17 mouse cellular contexts compared by ENCODE assay signal in genomic region chr12:68774800-68775199, GRCm38 (mm10).
DNase-seq lines count a peak whose midpoint lies in the region; ATAC-seq and TF ChIP-seq lines count a peak whose summit lies in the region.
"Had no signal": no experiment of that assay in that cellular context is flagged by ENCODE, and none has a peak within 500 bp of the region (broad histone marks: within the 10 kb centered on the region; RNA-seq: fewer than 3 reads in every experiment).

No protein-coding gene starts in this region.

- no peaks in the 10 kb centered on the region for H3K36me3 ChIP-seq in hindbrain, embryonic 15.5 days
- no peaks in the 10 kb centered on the region for H3K36me3 ChIP-seq in hindbrain, embryonic 14.5 days (replicated peaks; ENCODE audit: control insufficient read depth, insufficient read depth)
- H3K36me3 ChIP-seq in heart, adult 2 months (ENCODE audit: control insufficient read depth, insufficient read depth, low read length) = no peaks in the 10 kb centered on the region
- H3K36me3 ChIP-seq: hindbrain, embryonic 13.5 days; liver, embryonic 13.5 days; neural tube, embryonic 12.5 days had no signal

- H3K27me3 ChIP-seq in hindbrain, embryonic 15.5 days = no peaks in the 10 kb centered on the region
- no peaks in the 10 kb centered on the region for H3K27me3 ChIP-seq in hindbrain, embryonic 14.5 days (ENCODE audit: control insufficient read depth, insufficient read depth, low read length)
- no peaks in the 10 kb centered on the region for H3K27me3 ChIP-seq in heart, adult 2 months (ENCODE audit: control insufficient read depth, insufficient read depth, low read length)
- H3K27me3 ChIP-seq: hindbrain, embryonic 13.5 days; liver, embryonic 13.5 days; neural tube, embryonic 12.5 days had no signal

- TF ChIP-seq POLR2A in heart, adult 2 months (IDR thresholded peaks at IDR 0.05; ENCODE audit: insufficient read depth, low read depth, low read length) = no peak

- no peak overlapping the region for H3K27ac ChIP-seq in hindbrain, embryonic 15.5 days (replicated peaks)
- no peak overlapping the region for H3K27ac ChIP-seq in hindbrain, embryonic 14.5 days
- no peak overlapping the region for H3K27ac ChIP-seq in heart, adult 2 months
- H3K27ac ChIP-seq: hindbrain, embryonic 13.5 days; liver, embryonic 13.5 days; neural tube, embryonic 12.5 days had no signal

- 83% methylated on average over 8 of the region's 8 CpGs for WGBS in hindbrain, embryonic 15.5 days
- WGBS in hindbrain, embryonic 14.5 days = 83% methylated on average over 8 of the region's 8 CpGs
- 76% methylated on average over 8 of the region's 8 CpGs for WGBS in heart, adult 2 months

- no peak overlapping the region for H3K4me2 ChIP-seq in hindbrain, embryonic 15.5 days
- no peak overlapping the region for H3K4me2 ChIP-seq in hindbrain, embryonic 14.5 days (replicated peaks)
- H3K4me2 ChIP-seq: hindbrain, embryonic 13.5 days; liver, embryonic 13.5 days; neural tube, embryonic 12.5 days had no signal

- H3K4me1 ChIP-seq in hindbrain, embryonic 15.5 days (replicated peaks) = no peaks in the 10 kb centered on the region
- H3K4me1 ChIP-seq in hindbrain, embryonic 14.5 days (replicated peaks; ENCODE audit: control insufficient read depth, insufficient read depth, low read length) = no peaks in the 10 kb centered on the region; the same call in 1 of the 2 replicates
- H3K4me1 ChIP-seq in heart, adult 2 months (ENCODE audit: control insufficient read depth, insufficient read depth, low read length) = no peaks in the 10 kb centered on the region
- H3K4me1 ChIP-seq: hindbrain, embryonic 13.5 days; liver, embryonic 13.5 days; neural tube, embryonic 12.5 days had no signal

- H3K9ac ChIP-seq in hindbrain, embryonic 15.5 days = no peak overlapping the region
- no peak overlapping the region for H3K9ac ChIP-seq in hindbrain, embryonic 14.5 days
- no peak overlapping the region for H3K9ac ChIP-seq in heart, adult 2 months (ENCODE audit: low read depth, low read length)
- H3K9ac ChIP-seq: hindbrain, embryonic 13.5 days; liver, embryonic 13.5 days; neural tube, embryonic 12.5 days had no signal

- no peak for TF ChIP-seq CTCF in heart, adult 2 months (IDR thresholded peaks at IDR 0.05)

- TF ChIP-seq EP300 in heart, adult 2 months (IDR thresholded peaks at IDR 0.05; ENCODE audit: insufficient read depth, low read depth, low read length) = no peak

- intact Hi-C loops in heart, adult 2 months (cut with DNase I) = no loop called here

- no peaks in the 10 kb centered on the region for H3K79me2 ChIP-seq in heart, adult 2 months (replicated peaks; ENCODE audit: control insufficient read depth, insufficient read depth, low read length)

- H3K9me3 ChIP-seq in hindbrain, embryonic 15.5 days = no peaks in the 10 kb centered on the region
- H3K9me3 ChIP-seq in hindbrain, embryonic 14.5 days (ENCODE audit: control insufficient read depth, low read length) = no peaks in the 10 kb centered on the region
- H3K9me3 ChIP-seq: hindbrain, embryonic 13.5 days; liver, embryonic 13.5 days; neural tube, embryonic 12.5 days had no signal

- ATAC-seq in hindbrain, embryonic 15.5 days (ENCODE audit: low FRiP score, low read depth) = peak; percentile 51; the same call in 1 of the 2 replicates
- no peak for ATAC-seq in hindbrain, embryonic 14.5 days (ENCODE audit: low FRiP score)
- ATAC-seq: lung, postnatal 0 days; midbrain, embryonic 16.5 days had no signal

- DNase-seq in hindbrain, embryonic 14.5 days (ENCODE audit: low spot score) = no peak
- peak; percentile 6 for DNase-seq in right cerebral cortex, postnatal 25 days
- no peak for DNase-seq in right cerebral cortex, adult 2 months (ENCODE audit: low spot score in 2 of 2)
- DNase-seq in cerebellum, postnatal 10 days = peak; percentile 96 to 97
- DNase-seq in spleen, postnatal 10 days (ENCODE audit: low spot score in 2 of 2) = no peak
- no peak for DNase-seq in heart, adult 2 months
- DNase-seq: adrenal gland, adult 2 months; heart, adult 11 months; kidney, adult 8-10 months; kidney, postnatal 4 days; liver, embryonic 13.5 days; thymus, postnatal 4 days had no signal

- no peak overlapping the region for H3K4me3 ChIP-seq in hindbrain, embryonic 15.5 days
- H3K4me3 ChIP-seq in hindbrain, embryonic 14.5 days (replicated peaks; ENCODE audit: low read length) = no peak overlapping the region
- no peak overlapping the region for H3K4me3 ChIP-seq in heart, adult 2 months
- H3K4me3 ChIP-seq: hindbrain, embryonic 13.5 days; liver, embryonic 13.5 days; neural tube, embryonic 12.5 days had no signal

Comparison
In these comparisons a context has a peak if more than half of its experiments do, and no peak if none do; other contexts are left out.
1. DNase-seq: peak in right cerebral cortex, postnatal 25 days (single experiment) and cerebellum, postnatal 10 days (2 of 2); none in hindbrain, embryonic 14.5 days (single experiment), right cerebral cortex, adult 2 months (0 of 2), spleen, postnatal 10 days (0 of 2) and heart, adult 2 months (0 of 2).